Mouse (Mus musculus) intestine, embryonic 14.5 days (tissue): Measurements from ENCODE around the gene Pianp. TPM values are rescaled to one million over a fixed set of nuclear protein-coding genes. Genes with fewer than 3 reads are reported as not detected.

Source experiments
- ATAC-seq: fragments of 200-750 bp; cut with Nextera tagmentation; replicated peaks from 2 replicates; pipeline ENCODE4 v1.8.0; 2017; ENCODE audit warnings: low read depth, moderate number of reproducible peaks, moderate TSS enrichment, moderate library complexity; ENCODE audit not compliant: low FRiP score, low TSS enrichment
- DNase-seq: peaks from one replicate; pipeline ENCODE4 v3.0.0-alpha.2; 2018; ENCODE audit warnings: low spot score
- H3K27ac ChIP-seq: fragments of 300-500 bp; sonication (generic); 2 replicates; pipeline ENCODE4 v1.5.1; 2014; ENCODE audit warnings: low read depth, mild to moderate bottlenecking, control low read depth
- H3K27me3 ChIP-seq: fragments of 300-500 bp; sonication (generic); replicated peaks from 2 replicates; pipeline ENCODE4 v1.6.1; 2014; ENCODE audit warnings: low read length, control low read depth; ENCODE audit not compliant: control insufficient read depth, insufficient read depth
- H3K36me3 ChIP-seq: fragments of 300-500 bp; sonication (generic); 2 replicates; pipeline ENCODE4 v1.6.1; 2014; ENCODE audit warnings: low read length, control low read depth; ENCODE audit not compliant: control insufficient read depth, insufficient read depth
- H3K4me1 ChIP-seq: fragments of 300-500 bp; sonication (generic); replicated peaks from 2 replicates; pipeline ENCODE4 v1.6.1; 2014; ENCODE audit warnings: low read length, control low read depth, mixed read lengths; ENCODE audit not compliant: control insufficient read depth, insufficient read depth
- H3K4me2 ChIP-seq: fragments of 300-500 bp; sonication (generic); 2 replicates; pipeline ENCODE4 v1.6.1; 2014; ENCODE audit warnings: low read length
- H3K4me3 ChIP-seq: fragments of 300-500 bp; sonication (generic); 2 replicates; pipeline ENCODE4 v1.5.1; 2014; ENCODE audit warnings: low read depth, low read length, control low read depth, mixed read lengths
- H3K9ac ChIP-seq: fragments of 300-500 bp; sonication (generic); 2 replicates; pipeline ENCODE4 v1.6.1; 2014; ENCODE audit warnings: mild to moderate bottlenecking, low read length
- H3K9me3 ChIP-seq: fragments of 300-500 bp; sonication (generic); 2 replicates; pipeline ENCODE4 v1.6.1; 2016; ENCODE audit warnings: low read length, control low read depth; ENCODE audit not compliant: control insufficient read depth
- WGBS: fragments of 180-500 bp; shearing (Covaris S2); extraction: QIAGEN DNeasy Blood & Tissue Kit; methylation state at CpG from one replicate; pipeline ENCODE4 v1.1.7; 2014; 5-methylcytosine and 5-hydroxymethylcytosine counted together
- polyA plus RNA-seq: library from polyadenylated mRNA; unstranded; fragments of >200 nt; fragmentation: Nextera tagmentation; extraction: Ambion mirVana; gene quantifications from 2 replicates; pipeline ENCODE4 v1.2.1, GENCODE M21; 2014

Gene Pianp
- polyA plus RNA-seq, 1 experiment from 2014 or later, result 0.85 TPM

DNA sequence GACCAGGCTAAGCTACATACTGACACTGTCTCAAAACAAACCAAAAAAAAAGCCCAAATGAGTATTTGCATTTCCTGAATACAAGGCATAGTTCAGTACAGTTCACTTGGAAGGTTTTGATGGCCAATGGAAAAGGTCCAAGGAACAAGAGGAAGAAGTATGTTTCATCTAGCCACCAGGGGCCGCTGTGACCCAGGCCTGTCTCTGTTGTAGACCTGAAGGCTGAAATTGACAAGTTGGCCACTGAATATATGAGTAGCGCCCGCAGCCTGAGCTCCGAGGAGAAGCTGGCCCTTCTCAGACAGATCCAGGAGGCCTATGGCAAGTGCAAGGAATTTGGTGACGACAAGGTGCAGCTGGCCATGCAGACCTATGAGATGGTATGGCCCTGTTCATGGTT, 50.2 kb downstream of the Pianp start:
- peak; percentile 87 for DNase-seq
- Histone ChIP-seq H3K27me3 (no peaks in the 10 kb centered on the region), H3K9ac (no peak overlapping the region), H3K36me3 (peaks cover 71% of the 10 kb centered on the region), H3K27ac (no peak overlapping the region), H3K4me2 (no peak overlapping the region), H3K9me3 (no peaks in the 10 kb centered on the region), H3K4me1 (no peaks in the 10 kb centered on the region), H3K4me3 (no peak overlapping the region)
- no peak; the same call in 1 of the 2 replicates for ATAC-seq
- 32% methylated on average over 5 of the region's 5 CpGs for WGBS

DNA sequence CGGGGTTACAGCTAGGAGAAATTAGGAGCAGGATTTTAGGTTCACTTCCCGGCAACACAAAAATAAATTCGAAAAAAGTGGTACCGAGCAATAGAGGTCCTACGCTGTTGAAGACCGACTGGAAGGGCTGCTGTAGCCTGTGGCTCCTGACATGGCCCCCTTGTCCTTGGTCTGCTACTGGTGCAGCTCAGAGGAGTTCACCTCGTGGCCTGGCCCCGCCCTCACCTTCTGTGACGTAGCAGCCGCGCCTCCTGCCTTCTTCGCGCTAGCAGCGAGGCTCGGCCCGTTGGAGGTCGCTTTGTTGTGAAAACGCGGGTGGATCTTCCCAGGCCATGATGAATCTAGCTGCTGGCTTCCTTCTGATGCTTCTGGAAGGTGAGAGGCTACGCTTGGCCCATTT, 53.2 kb downstream of the Pianp start, which contains the start of gene Acrbp:
Gene Acrbp, plus strand, starts transcription at position 12 of the 400 bp plus-strand sequence.
- Histone ChIP-seq H3K4me2 (no peak within 1 kb of the TSS), H3K4me3 (no peak within 1 kb of the TSS), H3K27me3 (no peaks in the 10 kb centered on the region), H3K36me3 (peaks cover 81% of the 10 kb centered on the region), H3K4me1 (no peaks in the 10 kb centered on the region), H3K27ac (no peak within 1 kb of the TSS), H3K9ac (no peak within 1 kb of the TSS), H3K9me3 (no peaks in the 10 kb centered on the region)
- no peak for ATAC-seq
- DNase-seq, result no peak
- WGBS, result 34% methylated on average over 20 of the region's 20 CpGs

GRCm38 (mm10) chr6:125051237-125051636, 54.7 kb downstream of the Pianp start:
- Histone ChIP-seq H3K4me1 (no peaks in the 10 kb centered on the region), H3K4me2 (no peak overlapping the region), H3K27ac (no peak overlapping the region), H3K27me3 (no peaks in the 10 kb centered on the region), H3K36me3 (peaks cover 70% of the 10 kb centered on the region), H3K9ac (no peak overlapping the region), H3K4me3 (no peak overlapping the region), H3K9me3 (no peaks in the 10 kb centered on the region)
- DNase-seq (no peak), ATAC-seq (no peak)
- 61% methylated on average over 5 of the region's 5 CpGs for WGBS

Other genes starting within 250 kb of the Pianp start
- gene Gm45234, start 240.7 kb upstream of the Pianp start, polyA plus RNA-seq, result not detected in 2 replicates
- gene Atn1, start 240.2 kb upstream of the Pianp start, polyA plus RNA-seq, result 12.1 TPM in 2 replicates
- 7.6 and 8.0 TPM in 2 replicates for gene Eno2, start 227.0 kb upstream of the Pianp start, polyA plus RNA-seq
- gene Lrrc23, start 217.0 kb upstream of the Pianp start, polyA plus RNA-seq, result 0.45 and 0.47 TPM in 2 replicates
- 7.3 and 7.4 TPM in 2 replicates for gene Spsb2, start 188.0 kb upstream of the Pianp start, polyA plus RNA-seq
- gene Tpi1, start 182.4 kb upstream of the Pianp start, polyA plus RNA-seq, result 1,059 and 1,108 TPM in 2 replicates
- 126 and 127 TPM in 2 replicates for gene Usp5, start 167.2 kb upstream of the Pianp start, polyA plus RNA-seq
- gene Cdca3, start 167.1 kb upstream of the Pianp start, polyA plus RNA-seq, result 178 and 183 TPM in 2 replicates
- gene Gnb3, start 156.4 kb upstream of the Pianp start, polyA plus RNA-seq, result 2.7 TPM in 2 replicates
- 28.1 and 28.8 TPM in 2 replicates for gene P3h3, start 138.9 kb upstream of the Pianp start, polyA plus RNA-seq
- 0.65 and 1.2 TPM in 2 replicates for gene Gpr162, start 132.7 kb upstream of the Pianp start, polyA plus RNA-seq
- gene Cd4, start 108.5 kb upstream of the Pianp start, polyA plus RNA-seq, result 0.28 and 0.37 TPM in 2 replicates
- gene Lag3, start 85.0 kb upstream of the Pianp start, polyA plus RNA-seq, result 1.8 and 2.1 TPM in 2 replicates
- gene Ptms, start 76.6 kb upstream of the Pianp start, polyA plus RNA-seq, result 232 and 257 TPM in 2 replicates
- 352 and 357 TPM in 2 replicates for gene Mlf2, start 65.3 kb upstream of the Pianp start, polyA plus RNA-seq
- 155 and 159 TPM in 2 replicates for gene Cops7a, start 31.2 kb upstream of the Pianp start, polyA plus RNA-seq
- 9.2 and 10.8 TPM in 2 replicates for gene Zfp384, start 12.5 kb downstream of the Pianp start, polyA plus RNA-seq
- 94.4 and 108 TPM in 2 replicates for gene Ing4, start 43.1 kb downstream of the Pianp start, polyA plus RNA-seq
- gene Acrbp, start 53.0 kb downstream of the Pianp start, polyA plus RNA-seq, result 11.4 and 13.4 TPM in 2 replicates
- 2.3 and 3.0 TPM in 2 replicates for gene Lpar5, start 71.2 kb downstream of the Pianp start, polyA plus RNA-seq
- 74.2 and 74.8 TPM in 2 replicates for gene Chd4, start 99.3 kb downstream of the Pianp start, polyA plus RNA-seq
- 72.1 and 75.2 TPM in 2 replicates for gene Nop2, start 135.2 kb downstream of the Pianp start, polyA plus RNA-seq
- gene Iffo1, start 148.5 kb downstream of the Pianp start, polyA plus RNA-seq, result 6.7 and 7.6 TPM in 2 replicates
- 2,406 and 2,408 TPM in 2 replicates for gene Gapdh, start 169.8 kb downstream of the Pianp start, polyA plus RNA-seq
- gene Ncapd2, start 195.0 kb downstream of the Pianp start, polyA plus RNA-seq, result 109 and 129 TPM in 2 replicates
- gene Mrpl51, start 195.1 kb downstream of the Pianp start, polyA plus RNA-seq, result 217 and 221 TPM in 2 replicates
- gene Vamp1, start 218.9 kb downstream of the Pianp start, polyA plus RNA-seq, result 2.5 and 2.7 TPM in 2 replicates
- gene Tapbpl, start 235.2 kb downstream of the Pianp start, polyA plus RNA-seq, result 5.7 and 7.1 TPM in 2 replicates
- gene Cd27, start 240.3 kb downstream of the Pianp start, polyA plus RNA-seq, result 1.4 and 2.1 TPM in 2 replicates